Mouse (Mus musculus) lung, postnatal 25 days (tissue): ENCODE measurements at regions not wholly inside any gene's neighbourhood (a gene's known extent, or its start where the extent isn't known, plus 50 kb on each side); places are given as distances from the start of the nearest gene placed in this dataset.
A peak's percentile ranks its signal among the peaks of the same experiment; 100 is the strongest.

Experiments
- DNase-seq: peaks from one replicate; pipeline ENCODE4 v3.0.0; 2022; ENCODE audit warnings: low spot score

- no peak for DNase-seq
Measured at GRCm38 (mm10) chr2:84549626-84550025, 73.1 kb upstream of the Tfpi start.

- DNase-seq: no peak
Measured at GRCm38 (mm10) chr2:84548625-84549024, 72.0 kb upstream of the Tfpi start.

- no peak for DNase-seq
Measured at GRCm38 (mm10) chr2:84545676-84546075, 69.1 kb upstream of the Tfpi start.

GRCm38 (mm10) chr2:84544739-84545138 lies 68.2 kb upstream of the Tfpi start:
- no peak for DNase-seq

- no peak for DNase-seq
Measured at GRCm38 (mm10) chr2:84544146-84544545, 67.6 kb upstream of the Tfpi start.

- DNase-seq: no peak
Measured at GRCm38 (mm10) chr2:84541440-84541839, 64.9 kb upstream of the Tfpi start.

- no peak for DNase-seq
Measured at GRCm38 (mm10) chr2:84539096-84539495, 62.5 kb upstream of the Tfpi start.

GRCm38 (mm10) chr2:84537957-84538356 lies 61.4 kb upstream of the Tfpi start:
- no peak for DNase-seq

GRCm38 (mm10) chr2:84531215-84531614 lies 54.6 kb upstream of the Tfpi start:
- DNase-seq: no peak

- DNase-seq: peak; percentile 15
Measured at GRCm38 (mm10) chr2:84528847-84529775, 52.5 kb upstream of the Tfpi start.
